Comparison of ENCODE assay signal across 8 mouse cellular contexts in the genomic region with DNA sequence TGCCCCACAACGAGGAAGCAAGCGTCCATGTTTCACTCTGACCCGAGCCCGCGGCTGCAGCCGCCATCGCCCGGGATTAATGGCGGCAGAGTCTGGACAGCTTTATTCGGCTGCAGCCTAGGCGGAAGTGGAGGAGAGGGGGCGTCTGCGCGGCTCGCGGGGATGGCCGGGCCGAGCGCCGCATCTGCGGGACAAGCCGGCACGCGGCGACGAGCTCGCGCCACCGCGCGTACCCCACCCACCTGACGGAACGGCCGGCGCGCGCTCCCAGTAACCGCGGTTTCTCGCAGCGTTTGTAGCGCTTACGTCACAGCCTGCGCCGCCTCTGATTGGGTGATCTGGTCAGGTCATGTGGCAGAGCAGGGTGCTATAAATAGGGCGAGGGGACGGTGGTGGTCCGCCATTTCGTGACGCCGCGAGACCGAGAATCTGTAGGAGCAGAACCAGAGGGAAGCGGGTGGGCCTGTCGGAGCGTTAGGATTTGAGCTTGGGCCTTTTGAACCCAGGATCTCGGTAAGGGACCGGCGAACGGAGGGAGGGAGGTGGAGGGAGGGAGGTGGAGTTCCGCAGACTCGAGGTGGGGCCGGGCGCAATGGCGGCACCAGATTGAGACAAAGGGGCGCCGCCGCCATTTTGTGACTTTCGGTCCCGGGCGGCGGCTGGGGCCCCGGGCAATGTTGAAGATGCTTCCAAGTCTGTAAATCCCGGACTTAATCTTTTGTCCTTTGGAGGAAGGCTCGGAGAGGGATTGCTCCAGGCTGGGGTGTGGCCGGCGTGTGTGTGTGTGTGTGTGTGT. TPM values are rescaled to one million over a fixed set of nuclear protein-coding genes. Genes with fewer than 3 reads are reported as not detected.
DNase-seq lines count a peak whose midpoint lies in the region; ATAC-seq lines count a peak whose summit lies in the region.

A gene (plus strand): TSS at position 355 of the 796 bp plus-strand sequence.

- H3K36me3 ChIP-seq in intestine, embryonic 14.5 days (ENCODE audit: control insufficient read depth, insufficient read depth, low read length): peaks cover 22% of the 10 kb centered on the region

- peak within 1 kb of the TSS; percentile 100 for H3K4me3 ChIP-seq in intestine, embryonic 14.5 days (ENCODE audit: low read depth, low read length)

- no peaks in the 10 kb centered on the region for H3K9me3 ChIP-seq in intestine, embryonic 14.5 days (ENCODE audit: control insufficient read depth, low read length)

- ATAC-seq in intestine, embryonic 14.5 days (replicated peaks; ENCODE audit: low FRiP score, low TSS enrichment, low read depth): peak; percentile 96

- WGBS in intestine, embryonic 14.5 days: under 1% methylated on average over 77 of the region's 77 CpGs

- intact Hi-C loops in left cerebral cortex, postnatal 14 days (cut with DNase I): no loop called here

- H3K27ac ChIP-seq in intestine, embryonic 14.5 days (ENCODE audit: low read depth): peak within 1 kb of the TSS; percentile 99

- H3K4me1 ChIP-seq in intestine, embryonic 14.5 days (replicated peaks; ENCODE audit: control insufficient read depth, insufficient read depth, low read length): peaks cover 19% of the 10 kb centered on the region

- H3K27me3 ChIP-seq in intestine, embryonic 14.5 days (replicated peaks; ENCODE audit: control insufficient read depth, insufficient read depth, low read length): no peaks in the 10 kb centered on the region

- DNase-seq in adrenal gland, adult (ENCODE audit: inconsistent age in 2 of 2, low spot score in 1 of 2): peak; percentile 99
- DNase-seq in embryo, embryonic 10.5 days (ENCODE audit: low spot score): peak; percentile 100
- peak; percentile 97 for DNase-seq in gastrocnemius, postnatal 25 days
- DNase-seq in intestine, embryonic 14.5 days (ENCODE audit: low spot score): peak; percentile 100
- DNase-seq in left cerebral cortex, postnatal 14 days (ENCODE audit: low spot score in 2 of 2): peak; percentile 100
- DNase-seq in mesoderm, embryonic 11.5 days (ENCODE audit: low read depth, low spot score): peak; percentile 99
- peak; percentile 99 for DNase-seq in right cerebral cortex, postnatal 36 days (ENCODE audit: low spot score in 2 of 2)
- DNase-seq in yolk sac, embryonic 10.5 days (ENCODE audit: low spot score): peak; percentile 99

- H3K9ac ChIP-seq in intestine, embryonic 14.5 days (ENCODE audit: low read length): peak within 1 kb of the TSS; percentile 99

- peak within 1 kb of the TSS; percentile 99 for H3K4me2 ChIP-seq in intestine, embryonic 14.5 days (ENCODE audit: low read length)

RNA-seq across cellular contexts. Expression of the gene that starts here (rescaled TPM):
- 10 to 100 TPM; 36.4 to 48.2 TPM for total RNA-seq in gastrocnemius, postnatal 25 days (2021)
- polyA plus RNA-seq in intestine, embryonic 14.5 days (2014; fragmentation: Nextera tagmentation; extraction: Ambion mirVana): 585 and 647 TPM in 2 replicates
- 100 to 1,000 TPM; 125 to 127 TPM for total RNA-seq in left cerebral cortex, postnatal 14 days (2021)

Comparison
In these comparisons a context has a peak if more than half of its experiments do, and no peak if none do; other contexts are left out.
1. Peak in every context shown above with its lines: DNase-seq, ATAC-seq, H3K4me3 ChIP-seq and H3K27ac ChIP-seq.